Mouse (Mus musculus) stomach, postnatal 0 days (tissue): ENCODE results near the gene 4931409K22Rik. TPM values are rescaled to one million over a fixed set of nuclear protein-coding genes. Genes with fewer than 3 reads are reported as not detected.

Source experiments
- ATAC-seq: fragments of 200-750 bp; cut with Nextera tagmentation; 2 replicates; pipeline ENCODE4 v1.8.0; 2017; ENCODE audit not compliant: low FRiP score, low TSS enrichment
- DNase-seq: peaks from one replicate; pipeline ENCODE4 v3.0.0-alpha.2; 2016; ENCODE audit warnings: low spot score
- H3K27ac ChIP-seq: fragments of 300-500 bp; sonication (generic); replicated peaks from 2 replicates; pipeline ENCODE4 v1.5.1; 2014; ENCODE audit warnings: mild to moderate bottlenecking, control low read depth
- H3K27me3 ChIP-seq: fragments of 300-500 bp; sonication (generic); 2 replicates; pipeline ENCODE4 v1.6.1; 2014; ENCODE audit warnings: low read length; ENCODE audit not compliant: control insufficient read depth, insufficient read depth
- H3K36me3 ChIP-seq: fragments of 300-500 bp; sonication (generic); 2 replicates; pipeline ENCODE4 v1.6.1; 2014; ENCODE audit warnings: low read length, mixed read lengths; ENCODE audit not compliant: control insufficient read depth, insufficient read depth
- H3K4me1 ChIP-seq: fragments of 300-500 bp; sonication (generic); replicated peaks from 2 replicates; pipeline ENCODE4 v1.6.1; 2014; ENCODE audit warnings: antibody characterized with exemption; ENCODE audit not compliant: control insufficient read depth, insufficient read depth
- H3K4me2 ChIP-seq: fragments of 300-500 bp; sonication (generic); replicated peaks from 2 replicates; pipeline ENCODE4 v1.6.1; 2014; ENCODE audit warnings: low read depth, mild to moderate bottlenecking, control low read depth, moderate library complexity
- H3K4me3 ChIP-seq: fragments of 300-500 bp; sonication (generic); 2 replicates; pipeline ENCODE4 v1.5.1; 2014; ENCODE audit warnings: low read depth, low read length, control low read depth
- H3K9ac ChIP-seq: fragments of 300-500 bp; sonication (generic); 2 replicates; pipeline ENCODE4 v1.6.1; 2014; ENCODE audit warnings: mild to moderate bottlenecking, low read length, control low read depth, mixed read lengths
- H3K9me3 ChIP-seq: fragments of 300-500 bp; sonication (generic); 2 replicates; pipeline ENCODE4 v1.6.1; 2016; ENCODE audit warnings: low read length; ENCODE audit not compliant: control insufficient read depth
- CTCF ChIP-seq: IDR thresholded peaks from 2 replicates; pipeline ENCODE4 v1.5.1; 2016; ENCODE audit warnings: antibody characterized with exemption, low read depth, mild to moderate bottlenecking, moderate library complexity
- EP300 ChIP-seq: optimal IDR thresholded peaks from 2 replicates; pipeline ENCODE3; 2016; ENCODE audit warnings: antibody characterized with exemption
- WGBS: fragments of 180-500 bp; shearing (Covaris S2); extraction: QIAGEN DNeasy Blood & Tissue Kit; methylation state at CpG from one replicate; pipeline ENCODE4 v1.1.7; 2014; 5-methylcytosine and 5-hydroxymethylcytosine counted together
- polyA plus RNA-seq: library from polyadenylated mRNA; unstranded; fragments of >200 nt; fragmentation: Nextera tagmentation; extraction: Ambion mirVana; gene quantifications from 2 replicates; pipeline ENCODE4 v1.2.1, GENCODE M21; 2015

Gene 4931409K22Rik
- polyA plus RNA-seq, 1 experiment from 2014 or later = not detected

- Histone ChIP-seq H3K4me2 (peak overlapping the region; percentile 23), H3K4me3 (no peak overlapping the region), H3K4me1 (0 out of 2 replicates have a peak, but pooled peaks cover 2% of the 10 kb centered on the region), H3K9me3 (no peaks in the 10 kb centered on the region), H3K27ac (no peak overlapping the region), H3K27me3 (no peaks in the 10 kb centered on the region), H3K36me3 (peaks cover 15% of the 10 kb centered on the region; the same call in 1 of the 2 replicates), H3K9ac (no peak overlapping the region)
- ATAC-seq = no peak
- DNase-seq = no peak
- WGBS = 60% methylated on average over 24 of the region's 24 CpGs
- no peak for TF ChIP-seq EP300
- TF ChIP-seq CTCF = no peak
Observed at GRCm38 (mm10) chr5:24591796-24592470, 35.3 kb upstream of the 4931409K22Rik start.

GRCm38 (mm10) chr5:24591268-24591721, 34.7 kb upstream of the 4931409K22Rik start:
- 40% methylated on average over 23 of the region's 23 CpGs for WGBS
- Histone ChIP-seq H3K4me1 (0 out of 2 replicates have a peak, but pooled peaks cover 2% of the 10 kb centered on the region), H3K4me3 (no peak overlapping the region), H3K4me2 (peak overlapping the region; percentile 23), H3K27ac (no peak overlapping the region), H3K9me3 (no peaks in the 10 kb centered on the region), H3K36me3 (peaks cover 15% of the 10 kb centered on the region; the same call in 1 of the 2 replicates), H3K27me3 (no peaks in the 10 kb centered on the region), H3K9ac (0 out of 2 replicates have a peak overlapping the region, but pooled peaks have one; percentile 8)
- ATAC-seq (peak; percentile 69), DNase-seq (peak; percentile 69)
- no peak for TF ChIP-seq EP300
- no peak for TF ChIP-seq CTCF

GRCm38 (mm10) chr5:24589511-24590500, 33.2 kb upstream of the 4931409K22Rik start:
- ATAC-seq (no peak), DNase-seq (no peak)
- H3K9me3 ChIP-seq = no peaks in the 10 kb centered on the region
- WGBS = 90% methylated on average over 20 of the region's 20 CpGs
- 0 out of 2 replicates have a peak, but pooled peaks cover 2% of the 10 kb centered on the region for H3K4me1 ChIP-seq
- H3K27me3 ChIP-seq = no peaks in the 10 kb centered on the region
- no peak overlapping the region for H3K4me2 ChIP-seq
- TF ChIP-seq EP300 (no peak), CTCF (no peak)
- peaks cover 12% of the 10 kb centered on the region; the same call in 1 of the 2 replicates for H3K36me3 ChIP-seq
- H3K9ac ChIP-seq = no peak overlapping the region
- no peak overlapping the region for H3K27ac ChIP-seq
- no peak overlapping the region for H3K4me3 ChIP-seq

- ATAC-seq = no peak
- peak overlapping the region; percentile 26; the same call in 1 of the 2 replicates for H3K27ac ChIP-seq
- 17% methylated on average over 4 of the region's 4 CpGs for WGBS
Observed at GRCm38 (mm10) chr5:24587200-24587577, 30.6 kb upstream of the 4931409K22Rik start.

GRCm38 (mm10) chr5:24586547-24587199, 30.1 kb upstream of the 4931409K22Rik start, which contains the start of gene Chpf2:
Chpf2 (plus strand) TSS chr5:24586741.
- WGBS = under 1% methylated on average over 43 of the region's 43 CpGs
- DNase-seq (peak; percentile 88), ATAC-seq (peak; percentile 79)
- H3K36me3 ChIP-seq = peaks cover under 1% of the 10 kb centered on the region; the same call in 1 of the 2 replicates
- peak within 1 kb of the TSS; percentile 78 for H3K9ac ChIP-seq
- H3K4me2 ChIP-seq = peak within 1 kb of the TSS; percentile 86
- peak within 1 kb of the TSS; percentile 73 for H3K4me3 ChIP-seq
- H3K27ac ChIP-seq = peak within 1 kb of the TSS; percentile 26; the same call in 1 of the 2 replicates
- no peaks in the 10 kb centered on the region for H3K9me3 ChIP-seq
- 0 out of 2 replicates have a peak, but pooled peaks cover 2% of the 10 kb centered on the region for H3K4me1 ChIP-seq
- TF ChIP-seq CTCF (no peak), EP300 (no peak)
- H3K27me3 ChIP-seq = no peaks in the 10 kb centered on the region

More at GRCm38 (mm10) chr5:24587200-24587577, 30.6 kb upstream of the 4931409K22Rik start:
- Histone ChIP-seq H3K4me3 (peak overlapping the region; percentile 73), H3K36me3 (peaks cover 5% of the 10 kb centered on the region; the same call in 1 of the 2 replicates), H3K27me3 (no peaks in the 10 kb centered on the region), H3K4me1 (0 out of 2 replicates have a peak, but pooled peaks cover 2% of the 10 kb centered on the region), H3K9ac (peak overlapping the region; percentile 78), H3K4me2 (peak overlapping the region; percentile 86), H3K9me3 (no peaks in the 10 kb centered on the region)
- DNase-seq = no peak
- TF ChIP-seq EP300 (no peak), CTCF (no peak)
